Mouse (Mus musculus) frontal cortex, postnatal 36 days (tissue): ENCODE measurements around the gene Hpca.

Source experiments
- DNase-seq, 2 experiments: peaks; one replicate each; pipeline ENCODE4 v3.0.0; 2022; ENCODE audit warnings: low spot score in 2 of 2

The Hpca gene

GRCm38 (mm10) chr4:129111350-129111749, 10.5 kb downstream of the Hpca start:
- no peak for DNase-seq

- no peak for DNase-seq
These were observed 11.0 kb downstream of the Hpca start for GRCm38 (mm10) chr4:129110804-129111203.

- DNase-seq: no peak
These were observed 13.2 kb downstream of the Hpca start for GRCm38 (mm10) chr4:129108624-129109023.

- DNase-seq: no peak
These were observed 14.4 kb downstream of the Hpca start for GRCm38 (mm10) chr4:129107348-129107899.

GRCm38 (mm10) chr4:129106073-129106472, 15.8 kb downstream of the Hpca start:
- no peak for DNase-seq

GRCm38 (mm10) chr4:129105356-129105755, 16.5 kb downstream of the Hpca start, which contains the start of gene Tmem54:
Tmem54 (plus strand) TSS chr4:129105548.
- no peak for DNase-seq

GRCm38 (mm10) chr4:129102133-129102829, 19.6 kb downstream of the Hpca start:
- DNase-seq: no peak

GRCm38 (mm10) chr4:129097006-129097405, 24.8 kb downstream of the Hpca start:
- DNase-seq: no peak

GRCm38 (mm10) chr4:129095276-129095675, 26.6 kb downstream of the Hpca start:
- DNase-seq: no peak

- DNase-seq: no peak
These were observed 34.0 kb downstream of the Hpca start for GRCm38 (mm10) chr4:129087850-129088249.

GRCm38 (mm10) chr4:129086078-129086477, 35.8 kb downstream of the Hpca start:
- peak; percentile 70 to 86 for DNase-seq

GRCm38 (mm10) chr4:129084896-129085295, 36.9 kb downstream of the Hpca start:
- no peak for DNase-seq

- peak; percentile 60 to 64 for DNase-seq
These were observed 39.3 kb downstream of the Hpca start for GRCm38 (mm10) chr4:129082379-129083115.

GRCm38 (mm10) chr4:129081939-129082338, 39.9 kb downstream of the Hpca start:
- DNase-seq: no peak

- peak; percentile 25 to 51 for DNase-seq
These were observed 40.3 kb downstream of the Hpca start for GRCm38 (mm10) chr4:129081512-129081911.

GRCm38 (mm10) chr4:129081041-129081440, 40.8 kb downstream of the Hpca start:
- DNase-seq: no peak

GRCm38 (mm10) chr4:129079126-129079525, 42.7 kb downstream of the Hpca start:
- DNase-seq: no peak

- DNase-seq: no peak
These were observed 53.0 kb downstream of the Hpca start for GRCm38 (mm10) chr4:129068848-129069247.

GRCm38 (mm10) chr4:129067638-129068415, 54.0 kb downstream of the Hpca start:
- DNase-seq: no peak

GRCm38 (mm10) chr4:129065688-129066236, 56.1 kb downstream of the Hpca start:
- DNase-seq: no peak

- DNase-seq: no peak
These were observed 59.4 kb downstream of the Hpca start for GRCm38 (mm10) chr4:129062281-129063075.
